Mouse (Mus musculus) heart, embryonic 10.5 days (tissue): ENCODE measurements at regions not wholly inside any gene's neighbourhood (a gene's known extent, or its start where the extent isn't known, plus 50 kb on each side); places are given as distances from the start of the nearest gene placed in this dataset.

Source experiments
- DNase-seq: peaks from one replicate; pipeline ENCODE4 v3.0.0-alpha.2; 2017; ENCODE audit warnings: low spot score
- H3K27ac ChIP-seq: fragments of 300-500 bp; sonication (generic); 2 replicates; pipeline ENCODE4 v1.5.1; 2016; ENCODE audit warnings: mild to moderate bottlenecking
- H3K27me3 ChIP-seq: fragments of 300-500 bp; sonication (generic); 2 replicates; pipeline ENCODE4 v1.6.1; 2016; ENCODE audit warnings: mild to moderate bottlenecking; ENCODE audit not compliant: poor library complexity, insufficient read depth, severe bottlenecking
- H3K36me3 ChIP-seq: fragments of 300-500 bp; sonication (generic); 2 replicates; pipeline ENCODE4 v1.6.1; 2016; ENCODE audit warnings: mild to moderate bottlenecking, moderate library complexity
- H3K4me1 ChIP-seq: fragments of 300-500 bp; sonication (generic); 2 replicates; pipeline ENCODE4 v1.6.1; 2016; ENCODE audit warnings: mild to moderate bottlenecking
- H3K4me3 ChIP-seq: fragments of 300-500 bp; sonication (generic); 2 replicates; pipeline ENCODE4 v1.5.1; 2016; ENCODE audit warnings: mild to moderate bottlenecking, moderate library complexity
- H3K9me3 ChIP-seq: fragments of 300-500 bp; sonication (generic); 2 replicates; pipeline ENCODE4 v1.6.1; 2016; ENCODE audit warnings: mild to moderate bottlenecking, moderate library complexity
- WGBS: fragments of 180-500 bp; shearing (Covaris S2); methylation state at CpG from one replicate; pipeline ENCODE4 v1.1.7; 2016; 5-methylcytosine and 5-hydroxymethylcytosine counted together

GRCm38 (mm10) chr10:37294231-37294630 lies 155.5 kb upstream of the Marcks start:
- Histone ChIP-seq H3K9me3 (no peaks in the 10 kb centered on the region), H3K36me3 (no peaks in the 10 kb centered on the region), H3K27me3 (no peaks in the 10 kb centered on the region), H3K27ac (no peak overlapping the region), H3K4me1 (0 out of 2 replicates have a peak, but pooled peaks cover 3% of the 10 kb centered on the region), H3K4me3 (no peak overlapping the region)
- DNase-seq: no peak

- no peaks in the 10 kb centered on the region for H3K27me3 ChIP-seq
- no peak overlapping the region for H3K4me3 ChIP-seq
- no peak for DNase-seq
- H3K9me3 ChIP-seq: no peaks in the 10 kb centered on the region
- 15% methylated on average over 1 of the region's 1 CpGs for WGBS
- no peaks in the 10 kb centered on the region for H3K36me3 ChIP-seq
- H3K4me1 ChIP-seq: 0 out of 2 replicates have a peak, but pooled peaks cover 3% of the 10 kb centered on the region
- no peak overlapping the region for H3K27ac ChIP-seq
These were observed 154.6 kb upstream of the Marcks start for GRCm38 (mm10) chr10:37293292-37293691.

- no peak overlapping the region for H3K27ac ChIP-seq
- DNase-seq: no peak
- 0 out of 2 replicates have a peak, but pooled peaks cover 3% of the 10 kb centered on the region for H3K4me1 ChIP-seq
- no peaks in the 10 kb centered on the region for H3K9me3 ChIP-seq
- 84% methylated on average over 2 of the region's 2 CpGs for WGBS
- H3K27me3 ChIP-seq: no peaks in the 10 kb centered on the region
- no peak overlapping the region for H3K4me3 ChIP-seq
- no peaks in the 10 kb centered on the region for H3K36me3 ChIP-seq
These were observed 153.1 kb upstream of the Marcks start for GRCm38 (mm10) chr10:37291639-37292495.

- DNase-seq: no peak
- H3K27ac ChIP-seq: no peak overlapping the region
- 0 out of 2 replicates have a peak, but pooled peaks cover 3% of the 10 kb centered on the region for H3K4me1 ChIP-seq
- no peaks in the 10 kb centered on the region for H3K27me3 ChIP-seq
- 75% methylated on average over 3 of the region's 3 CpGs for WGBS
- H3K4me3 ChIP-seq: no peak overlapping the region
- no peaks in the 10 kb centered on the region for H3K36me3 ChIP-seq
- no peaks in the 10 kb centered on the region for H3K9me3 ChIP-seq
These were observed 151.4 kb upstream of the Marcks start for GRCm38 (mm10) chr10:37289964-37290704.

- H3K36me3 ChIP-seq: no peaks in the 10 kb centered on the region
- 82% methylated on average over 5 of the region's 5 CpGs for WGBS
- H3K4me3 ChIP-seq: no peak overlapping the region
- H3K4me1 ChIP-seq: no peaks in the 10 kb centered on the region
- H3K27ac ChIP-seq: no peak overlapping the region
- no peaks in the 10 kb centered on the region for H3K9me3 ChIP-seq
- no peaks in the 10 kb centered on the region for H3K27me3 ChIP-seq
- no peak for DNase-seq
These were observed 147.6 kb upstream of the Marcks start for GRCm38 (mm10) chr10:37286305-37286704.

- no peak overlapping the region for H3K4me3 ChIP-seq
- H3K9me3 ChIP-seq: no peaks in the 10 kb centered on the region
- H3K27me3 ChIP-seq: no peaks in the 10 kb centered on the region
- no peaks in the 10 kb centered on the region for H3K36me3 ChIP-seq
- H3K4me1 ChIP-seq: no peaks in the 10 kb centered on the region
- H3K27ac ChIP-seq: no peak overlapping the region
- DNase-seq: no peak
These were observed 144.2 kb upstream of the Marcks start for GRCm38 (mm10) chr10:37282951-37283350.

GRCm38 (mm10) chr10:37280823-37281222 lies 142.1 kb upstream of the Marcks start:
- Histone ChIP-seq H3K27me3 (no peaks in the 10 kb centered on the region), H3K4me3 (no peak overlapping the region), H3K36me3 (no peaks in the 10 kb centered on the region), H3K4me1 (no peaks in the 10 kb centered on the region), H3K9me3 (no peaks in the 10 kb centered on the region), H3K27ac (no peak overlapping the region)
- WGBS: 71% methylated on average over 4 of the region's 4 CpGs
- DNase-seq: no peak

GRCm38 (mm10) chr10:37280150-37280820 lies 141.6 kb upstream of the Marcks start:
- H3K9me3 ChIP-seq: no peaks in the 10 kb centered on the region
- H3K27ac ChIP-seq: peak overlapping the region; percentile 62
- H3K4me1 ChIP-seq: no peaks in the 10 kb centered on the region
- H3K36me3 ChIP-seq: no peaks in the 10 kb centered on the region
- no peak overlapping the region for H3K4me3 ChIP-seq
- no peaks in the 10 kb centered on the region for H3K27me3 ChIP-seq
- no peak for DNase-seq
- 38% methylated on average over 6 of the region's 6 CpGs for whole genome bisulfite sequencing

GRCm38 (mm10) chr10:37279316-37279715 lies 140.6 kb upstream of the Marcks start:
- H3K36me3 ChIP-seq: no peaks in the 10 kb centered on the region
- 59% methylated on average over 1 of the region's 1 CpGs for WGBS
- no peak overlapping the region for H3K27ac ChIP-seq
- no peaks in the 10 kb centered on the region for H3K9me3 ChIP-seq
- H3K4me1 ChIP-seq: no peaks in the 10 kb centered on the region
- no peaks in the 10 kb centered on the region for H3K27me3 ChIP-seq
- DNase-seq: no peak
- H3K4me3 ChIP-seq: no peak overlapping the region

- H3K4me3 ChIP-seq: no peak overlapping the region
- no peak for DNase-seq
- no peaks in the 10 kb centered on the region for H3K9me3 ChIP-seq
- H3K4me1 ChIP-seq: no peaks in the 10 kb centered on the region
- no peaks in the 10 kb centered on the region for H3K27me3 ChIP-seq
- H3K36me3 ChIP-seq: no peaks in the 10 kb centered on the region
- WGBS: 80% methylated on average over 1 of the region's 1 CpGs
- H3K27ac ChIP-seq: no peak overlapping the region
These were observed 137.1 kb upstream of the Marcks start for GRCm38 (mm10) chr10:37275857-37276256.

- no peaks in the 10 kb centered on the region for H3K27me3 ChIP-seq
- whole genome bisulfite sequencing: 83% methylated on average over 7 of the region's 7 CpGs
- DNase-seq: no peak
- H3K9me3 ChIP-seq: no peaks in the 10 kb centered on the region
- H3K27ac ChIP-seq: no peak overlapping the region
- no peak overlapping the region for H3K4me3 ChIP-seq
- no peaks in the 10 kb centered on the region for H3K36me3 ChIP-seq
- H3K4me1 ChIP-seq: no peaks in the 10 kb centered on the region
These were observed 136.6 kb upstream of the Marcks start for GRCm38 (mm10) chr10:37275271-37275670.

- Histone ChIP-seq H3K4me1 (no peaks in the 10 kb centered on the region), H3K36me3 (no peaks in the 10 kb centered on the region), H3K27me3 (peaks cover 5% of the 10 kb centered on the region; the same call in 1 of the 2 replicates), H3K27ac (no peak overlapping the region), H3K4me3 (no peak overlapping the region), H3K9me3 (no peaks in the 10 kb centered on the region)
- WGBS: 83% methylated on average over 1 of the region's 1 CpGs
- DNase-seq: no peak
These were observed 133.2 kb upstream of the Marcks start for GRCm38 (mm10) chr10:37271967-37272366.
